Mouse (Mus musculus): ENCODE measurements around the gene Arid1b.

DNA sequence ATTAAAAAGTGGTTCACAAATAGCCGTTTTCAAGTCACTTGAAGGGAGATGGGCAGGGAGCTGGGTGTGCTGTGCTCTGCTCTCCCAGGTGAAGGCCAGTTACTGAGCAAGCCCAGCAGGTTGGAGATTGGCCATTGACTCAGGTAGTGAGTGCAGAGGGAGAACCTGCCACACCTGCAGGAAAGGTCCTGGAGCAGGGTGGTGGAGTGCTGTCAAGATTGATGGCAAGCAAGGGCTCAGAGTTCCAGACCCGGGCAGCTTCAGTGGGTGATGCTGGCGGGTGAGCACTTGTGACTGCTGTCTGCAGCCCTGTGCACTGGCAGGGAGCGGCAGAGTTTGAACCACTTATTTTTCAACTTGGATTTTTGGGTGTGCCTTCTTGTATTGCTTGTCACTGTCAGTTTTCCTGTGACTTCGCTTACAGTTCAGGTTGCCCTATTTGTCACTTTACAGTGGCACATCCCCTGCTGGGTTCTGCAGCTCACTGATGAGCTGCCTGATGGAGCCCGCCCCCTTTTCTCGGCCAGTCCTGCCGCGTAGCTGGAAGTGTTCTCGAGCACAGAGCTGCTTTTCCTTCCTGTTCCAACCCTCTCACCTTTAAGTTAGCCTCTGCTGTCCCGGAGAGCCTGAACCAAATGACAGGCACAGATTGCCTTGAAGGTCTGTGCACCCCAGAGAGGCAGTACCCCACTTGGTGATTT lies 27.3 kb downstream of the Arid1b start:
- no peak for TF ChIP-seq CTCF (IDR thresholded peaks at IDR 0.05)
- TF ChIP-seq POLR2A (IDR thresholded peaks at IDR 0.05; ENCODE audit: insufficient read depth, low read depth, low read length) = no peak
- no peak for TF ChIP-seq EP300 (IDR thresholded peaks at IDR 0.05; ENCODE audit: insufficient read depth, low read depth, low read length)

All from heart, adult 2 months (tissue).